Mouse (Mus musculus): ENCODE data around the gene Syvn1.

Gene Syvn1

DNA sequence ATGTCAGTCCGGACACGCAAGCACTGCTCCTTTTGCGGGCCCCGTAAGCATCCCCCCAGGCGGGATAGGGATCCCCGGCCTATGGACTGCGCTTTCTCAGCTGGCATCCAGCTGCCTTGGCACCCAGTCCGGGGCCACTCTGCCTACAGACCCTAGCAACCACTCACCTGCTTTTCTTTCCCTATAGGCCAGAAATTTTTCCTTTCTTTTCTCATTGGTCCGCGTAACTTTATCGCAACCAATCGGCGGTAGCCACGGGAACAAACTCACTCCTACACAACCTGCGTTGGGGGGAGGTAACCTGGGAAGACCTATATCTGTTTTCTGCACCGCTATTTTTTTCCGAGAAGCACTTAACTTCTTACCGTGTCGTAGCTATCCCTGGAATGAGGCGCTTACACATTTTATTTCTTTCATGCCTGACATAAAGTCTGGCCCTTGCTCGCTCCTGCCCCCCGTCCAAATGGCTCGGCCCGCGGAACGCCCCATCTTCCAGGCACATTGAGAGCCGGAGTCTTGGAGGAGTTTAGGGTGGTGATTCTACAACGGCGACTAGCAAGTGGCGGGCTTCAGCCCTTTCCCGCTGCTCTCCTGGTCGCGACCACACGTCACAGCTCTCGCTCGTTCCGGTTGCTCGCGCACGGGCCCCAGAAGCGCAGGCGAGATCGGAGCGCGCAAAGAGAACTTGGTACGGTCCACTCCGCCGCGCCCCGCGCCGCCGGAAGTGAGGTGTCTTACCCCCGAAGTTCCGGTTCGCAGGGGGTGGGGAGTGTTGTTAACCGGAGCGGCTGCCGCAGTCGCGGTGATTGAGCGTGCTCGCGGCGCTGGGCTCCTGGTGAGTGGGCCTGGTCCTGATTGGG, at the start of gene Syvn1:
Syvn1 (plus strand) TSS at position 283 of the 860 bp plus-strand sequence.
- peak; percentile 84 for DNase-seq (ENCODE audit: low read depth, low spot score)

DNA sequence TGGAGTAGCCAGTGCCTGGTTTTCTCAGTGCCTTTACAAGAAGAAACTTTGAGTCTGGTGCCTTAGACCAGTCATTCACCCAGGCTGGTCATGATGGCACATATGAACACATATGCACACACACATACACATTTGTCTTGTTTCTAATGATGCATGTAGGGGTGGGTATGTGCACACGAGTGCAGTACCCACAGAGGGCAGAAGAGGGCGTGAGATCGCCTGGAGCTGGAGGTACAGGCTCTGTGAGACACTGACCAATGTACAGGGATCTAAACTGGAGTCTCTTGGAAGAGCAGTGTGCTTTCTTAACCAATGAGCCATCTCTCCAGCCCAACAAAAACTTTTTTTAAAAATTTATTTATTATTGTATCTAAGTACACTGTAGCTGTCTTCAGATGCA, 48.2 kb upstream of the Syvn1 start:
- no peak for DNase-seq (ENCODE audit: low read depth, low spot score)

DNA sequence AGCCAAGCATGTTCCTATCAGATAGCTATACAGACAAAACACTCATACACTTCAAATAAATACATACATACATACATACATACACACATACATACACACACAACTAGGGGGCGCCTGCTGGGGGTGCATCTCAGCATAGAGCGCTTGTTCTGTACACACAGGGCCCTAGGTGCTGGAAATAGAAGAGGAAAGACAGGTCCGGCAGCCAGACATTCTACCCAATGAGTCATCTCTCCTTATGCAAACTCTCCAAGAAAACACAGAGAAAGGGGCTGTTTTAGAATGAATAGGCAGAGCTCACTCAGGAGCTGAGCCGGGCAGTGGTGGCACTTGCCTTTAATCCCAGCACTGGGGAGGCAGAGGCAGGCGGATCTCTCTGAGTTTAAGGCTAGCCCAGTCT, 46.4 kb upstream of the Syvn1 start:
- DNase-seq (ENCODE audit: low read depth, low spot score), result no peak

DNA sequence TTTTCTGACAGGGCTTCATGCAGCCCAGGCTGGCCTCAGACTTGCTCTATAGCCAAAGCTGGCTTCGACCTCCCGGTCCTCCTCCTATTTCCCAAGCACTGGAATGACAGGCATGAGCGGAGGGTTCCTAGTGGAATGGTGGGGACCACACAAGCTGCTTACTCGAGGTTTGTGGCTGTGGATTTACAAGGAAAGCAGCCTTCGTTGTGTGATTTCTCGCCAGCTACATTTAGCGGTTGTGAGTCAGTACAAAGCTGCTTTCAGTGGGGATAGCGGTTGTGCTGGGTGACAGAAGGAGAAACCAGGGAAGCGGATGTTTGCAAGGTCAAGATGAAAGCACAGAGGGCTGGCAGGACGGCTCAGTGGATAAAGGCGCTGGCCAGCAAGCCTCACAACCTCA, 40.8 kb upstream of the Syvn1 start:
- no peak for DNase-seq (ENCODE audit: low read depth, low spot score)

DNA sequence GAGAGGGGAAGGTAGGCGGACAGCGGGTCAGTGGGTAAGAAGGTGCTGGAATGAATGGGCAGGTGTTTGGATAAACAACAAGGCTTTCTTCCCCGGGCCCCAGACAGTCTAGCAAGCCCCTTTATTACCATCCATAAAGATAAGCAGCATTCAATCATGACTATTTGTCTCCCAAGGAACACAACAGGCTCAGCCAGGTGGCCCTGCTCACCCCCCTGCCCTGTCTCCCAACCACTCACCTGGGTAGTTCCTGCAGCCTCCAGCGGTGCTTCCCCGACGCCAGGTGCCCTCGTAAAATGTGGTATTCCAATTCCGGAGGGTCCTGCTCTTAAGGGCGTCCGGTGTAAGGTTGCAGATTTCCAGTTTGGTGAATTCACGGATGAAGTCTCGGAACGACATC, 39.4 kb upstream of the Syvn1 start:
- no peak for DNase-seq (ENCODE audit: low read depth, low spot score)

DNA sequence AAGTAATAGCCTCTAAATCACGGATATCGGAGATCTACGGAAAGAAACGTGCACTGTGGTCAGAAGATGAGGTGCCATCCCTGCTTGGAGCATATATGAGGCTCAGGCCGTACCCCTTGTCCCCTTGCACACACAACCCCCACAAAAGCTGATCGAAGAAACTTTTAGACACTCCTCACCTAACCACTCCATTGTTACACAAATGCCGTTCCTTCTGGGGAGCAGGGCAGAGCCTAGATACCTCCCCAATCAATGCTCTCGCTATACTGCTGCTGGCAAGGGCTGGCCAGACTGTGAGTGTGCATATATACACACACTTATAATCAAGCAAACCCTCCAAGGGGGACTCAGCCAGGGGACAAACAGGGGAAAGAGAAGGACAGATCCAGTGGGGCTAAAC, 37.2 kb upstream of the Syvn1 start:
- DNase-seq (ENCODE audit: low read depth, low spot score), result no peak

DNA sequence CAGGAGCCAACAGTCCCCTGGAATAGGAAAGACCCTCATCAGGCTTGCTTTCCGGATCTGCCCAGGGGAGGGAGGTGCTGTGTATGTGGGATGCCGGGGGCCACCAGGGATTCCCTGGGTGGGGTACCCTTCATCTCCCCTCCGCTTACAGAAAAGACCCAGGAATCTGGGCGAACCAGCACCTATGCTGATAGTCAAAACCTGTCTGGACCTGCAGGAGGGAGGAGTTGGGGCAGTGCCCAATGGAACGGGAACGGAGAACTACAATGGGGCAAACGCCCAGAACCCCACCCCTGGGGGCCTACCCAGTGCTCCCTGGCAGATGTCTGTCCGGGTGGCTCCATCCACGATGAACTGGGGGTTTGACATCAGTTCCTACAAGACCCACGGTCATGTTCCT, 32.7 kb upstream of the Syvn1 start:
- DNase-seq (ENCODE audit: low read depth, low spot score), result no peak

DNA sequence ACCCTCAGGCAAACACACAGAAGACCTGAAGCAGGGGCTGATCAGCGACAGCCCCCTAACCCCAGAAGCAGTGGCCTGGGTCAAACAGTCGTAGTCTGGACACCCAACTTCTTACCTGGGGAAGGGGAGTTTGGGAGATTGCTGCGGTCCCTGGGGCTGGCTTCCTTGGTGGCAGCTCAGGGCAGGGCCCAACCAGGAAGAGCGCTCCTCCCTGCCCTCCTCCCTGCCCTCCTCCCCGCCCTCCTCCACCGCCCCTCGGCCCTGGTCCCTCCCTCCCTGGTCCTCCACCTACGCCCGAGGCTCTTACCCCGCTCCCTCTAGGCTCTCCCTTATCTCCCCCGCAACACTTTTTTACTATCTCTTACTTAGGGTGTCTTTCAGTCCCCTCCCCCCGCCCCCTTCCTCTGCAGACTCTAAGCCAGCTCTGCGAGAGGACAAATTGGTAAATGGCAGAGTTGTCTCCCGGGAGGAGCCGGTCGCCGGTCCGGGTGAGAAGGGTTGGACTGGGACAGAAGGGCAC, 31.3 kb upstream of the Syvn1 start:
- no peak for DNase-seq (ENCODE audit: low read depth, low spot score)

DNA sequence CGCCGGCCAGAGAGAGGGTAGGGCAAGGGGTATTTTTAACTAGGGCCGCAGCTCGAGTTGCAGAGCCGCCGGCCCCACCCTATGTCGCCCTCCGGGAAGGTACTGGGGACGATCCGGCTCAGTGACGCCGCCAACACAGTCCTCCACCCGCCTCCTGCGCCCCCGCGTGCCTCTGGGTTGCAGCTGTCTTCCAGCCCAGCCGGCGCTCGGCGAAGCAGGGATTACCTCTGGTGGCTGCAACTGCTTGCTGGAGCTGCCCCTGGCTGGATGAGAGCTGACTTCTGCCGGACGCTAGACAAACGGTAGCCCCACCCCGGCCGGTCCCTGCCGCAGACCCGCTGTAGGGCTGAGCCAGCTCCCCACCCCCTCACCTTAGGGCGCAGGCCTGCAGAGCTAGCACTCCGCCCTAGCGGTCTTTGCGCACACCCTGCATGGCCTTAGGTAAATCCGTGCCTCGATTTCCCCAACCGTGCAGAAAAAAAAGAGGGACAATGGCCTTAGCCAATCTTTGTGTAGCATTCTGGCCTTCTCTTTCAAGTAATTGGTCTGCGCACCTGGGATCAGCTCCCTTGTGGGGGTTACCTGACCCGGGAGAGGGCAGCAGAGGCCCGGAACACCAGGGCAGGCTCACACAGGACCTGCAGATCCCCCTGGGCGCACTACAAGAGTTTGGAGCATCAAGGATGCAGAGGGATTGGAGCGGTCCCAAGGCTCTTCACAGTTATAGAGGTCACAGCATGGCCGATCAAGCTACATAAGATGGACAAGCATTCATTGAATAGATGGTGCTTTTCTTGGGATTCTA, 30.7 kb upstream of the Syvn1 start, which contains the start of gene Capn1:
Capn1 (minus strand) TSS at position 387 of the 805 bp plus-strand sequence.
- DNase-seq (ENCODE audit: low read depth, low spot score), result peak; percentile 53

DNA sequence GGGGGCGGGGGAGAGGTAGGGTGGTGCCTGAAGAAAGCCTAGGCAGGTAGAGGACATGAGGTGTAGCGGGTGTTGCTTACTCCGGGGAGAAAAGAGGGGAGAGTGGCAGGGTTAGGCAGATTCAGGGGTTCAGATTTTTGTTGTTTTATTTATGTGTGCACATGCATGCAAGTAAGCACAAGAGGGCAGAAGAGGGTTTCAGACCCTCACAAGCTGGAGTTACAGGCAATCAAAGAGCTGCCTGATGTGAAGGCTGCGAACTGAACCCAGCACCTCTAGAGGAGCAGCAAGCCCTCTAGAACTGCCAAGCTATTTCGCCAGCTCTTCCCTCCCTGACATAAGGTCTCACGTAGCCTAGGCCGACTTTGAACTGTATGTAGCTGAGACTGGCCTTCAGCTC, 29.8 kb upstream of the Syvn1 start:
- DNase-seq (ENCODE audit: low read depth, low spot score), result no peak

DNA sequence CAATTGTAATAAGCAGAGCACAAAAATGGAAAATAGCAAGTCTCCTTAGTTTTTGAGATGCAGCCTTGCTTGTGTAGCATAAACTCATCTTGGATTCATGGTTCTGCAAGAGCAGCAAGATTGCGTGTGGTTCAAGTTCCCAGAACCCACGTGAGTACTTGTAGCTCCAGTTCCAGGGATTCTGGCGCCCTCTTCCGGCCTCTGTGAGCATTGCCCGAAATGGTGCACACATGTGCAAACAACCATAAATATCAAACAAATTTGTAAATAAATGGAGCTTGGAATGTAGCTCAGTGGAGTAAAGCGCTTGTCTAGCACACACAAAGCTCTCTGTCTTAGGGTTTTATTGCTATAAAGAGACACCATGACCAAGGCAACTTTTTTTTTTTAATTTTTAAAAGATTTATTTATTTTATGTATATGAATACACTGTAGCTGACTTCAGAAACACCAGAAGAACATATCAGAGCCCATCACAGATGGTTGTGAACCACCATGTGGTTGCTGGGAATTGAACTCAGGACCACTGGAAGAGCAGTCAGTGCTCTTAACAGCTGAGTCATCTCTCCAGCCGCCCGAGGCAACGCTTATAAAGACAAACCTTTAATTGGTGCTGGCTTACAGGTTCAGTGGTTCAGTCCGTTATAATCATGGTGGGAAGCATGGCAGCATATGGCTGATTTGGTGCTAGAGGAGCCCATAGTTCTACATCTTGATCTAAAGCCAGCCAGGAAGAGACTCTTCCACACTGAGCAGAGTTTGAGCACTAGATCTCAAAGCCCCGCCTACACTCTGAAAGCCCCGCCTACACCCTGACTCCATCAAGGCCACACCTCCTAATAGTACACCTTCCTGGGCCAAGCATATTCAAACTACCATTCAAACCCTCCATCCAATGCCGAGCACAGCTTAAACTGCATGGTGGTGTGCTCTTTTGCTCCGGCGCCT, 28.0 kb upstream of the Syvn1 start:
- DNase-seq (ENCODE audit: low read depth, low spot score), result peak; percentile 72

DNA sequence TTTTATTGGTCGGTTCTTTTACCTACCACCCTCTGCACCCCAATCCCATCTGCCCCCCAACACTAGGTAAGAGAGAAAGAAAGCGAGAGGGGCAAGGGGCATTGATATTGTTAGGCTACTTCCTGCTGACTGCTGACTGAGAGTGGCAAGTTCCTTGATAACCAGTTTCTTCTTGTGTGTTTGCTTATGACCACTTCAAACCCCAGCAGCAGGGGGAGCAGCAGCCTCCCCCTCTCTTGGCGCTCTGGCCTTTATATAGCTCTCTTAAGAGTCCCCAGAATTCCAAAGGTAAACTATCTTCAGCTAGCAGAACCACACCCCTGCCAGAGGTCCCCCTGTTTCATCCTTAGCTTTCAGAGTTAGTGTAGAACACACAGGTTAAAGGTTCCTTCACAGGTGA, 26.1 kb upstream of the Syvn1 start:
- no peak for DNase-seq (ENCODE audit: low read depth, low spot score)

DNA sequence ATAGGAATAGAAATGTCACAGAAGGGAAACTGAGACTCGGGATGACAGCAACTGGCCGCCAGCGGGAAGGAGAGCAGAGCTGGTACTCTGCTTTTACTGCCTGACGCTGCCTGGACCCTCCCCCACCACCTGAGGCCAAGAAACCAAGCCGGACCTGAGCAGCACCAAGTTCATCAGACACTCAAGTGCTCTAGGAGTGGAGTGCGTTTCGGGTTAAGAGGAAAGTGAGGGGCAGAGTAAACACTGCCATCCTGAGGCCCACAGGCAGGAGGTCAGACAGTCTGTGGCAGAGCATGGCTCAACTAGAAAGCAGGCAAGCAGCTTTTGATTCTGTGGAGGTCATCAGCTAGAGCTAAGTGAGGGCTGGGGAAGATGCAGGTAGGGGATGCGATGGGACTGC, 23.3 kb upstream of the Syvn1 start:
- DNase-seq (ENCODE audit: low read depth, low spot score), result no peak

DNA sequence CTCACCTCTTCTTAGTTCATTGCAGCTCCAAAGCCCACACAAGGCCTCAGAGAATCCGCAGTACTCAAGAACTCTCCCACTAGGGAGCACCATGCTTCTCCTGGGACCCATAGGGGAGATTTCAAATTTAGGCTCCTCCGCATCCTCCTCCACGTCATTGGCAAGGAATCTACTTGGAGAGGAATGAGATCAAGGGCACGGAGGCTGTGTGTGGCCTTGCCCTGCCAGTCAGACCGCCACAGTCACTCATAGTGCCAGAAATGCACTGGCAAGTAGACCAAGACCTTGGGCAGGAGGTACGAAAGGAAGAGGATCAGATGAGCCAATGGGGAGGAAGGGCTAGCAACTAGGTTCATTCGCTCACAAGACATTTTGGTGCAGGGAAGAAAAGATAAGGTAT, 22.4 kb upstream of the Syvn1 start:
- DNase-seq (ENCODE audit: low read depth, low spot score), result no peak

DNA sequence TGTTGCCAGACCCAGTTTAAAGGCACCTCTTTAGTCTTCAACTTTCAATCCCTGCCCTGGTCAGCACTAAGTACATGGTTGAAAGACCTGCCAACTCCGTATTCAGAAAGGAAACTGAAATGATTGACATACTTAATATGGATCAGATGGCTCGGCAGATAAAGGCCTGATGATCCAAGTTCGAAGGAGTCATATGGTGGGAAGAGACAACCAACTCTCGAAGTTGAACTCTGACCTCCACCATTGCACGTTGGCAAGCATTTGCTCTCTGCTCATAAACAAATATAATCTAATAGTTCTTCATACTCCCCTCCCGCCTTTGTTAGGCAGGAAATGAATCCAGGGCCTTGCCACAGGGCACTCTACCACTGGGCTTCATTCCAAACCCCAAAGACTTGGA, 17.4 kb upstream of the Syvn1 start:
- no peak for DNase-seq (ENCODE audit: low read depth, low spot score)

DNA sequence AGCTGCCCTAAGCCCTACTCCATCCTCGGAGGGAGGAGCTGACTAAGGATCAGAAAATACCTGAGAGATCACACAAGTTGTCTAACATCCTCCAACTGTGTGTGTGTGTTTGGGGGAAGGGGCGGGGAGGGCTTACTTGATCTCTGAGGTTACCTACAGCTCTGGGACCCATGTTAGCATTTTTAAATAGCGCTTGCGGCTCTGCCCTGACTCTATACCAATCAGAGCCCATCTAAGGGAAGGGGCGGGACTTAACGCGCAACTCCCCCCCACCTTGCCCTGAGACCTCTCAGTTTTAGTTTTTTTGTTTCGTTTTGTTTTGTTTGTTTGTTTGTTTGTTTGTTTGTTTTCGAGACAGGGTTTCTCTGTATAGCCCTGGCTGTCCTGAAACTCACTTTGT, 16.9 kb upstream of the Syvn1 start:
- DNase-seq (ENCODE audit: low read depth, low spot score), result no peak

DNA sequence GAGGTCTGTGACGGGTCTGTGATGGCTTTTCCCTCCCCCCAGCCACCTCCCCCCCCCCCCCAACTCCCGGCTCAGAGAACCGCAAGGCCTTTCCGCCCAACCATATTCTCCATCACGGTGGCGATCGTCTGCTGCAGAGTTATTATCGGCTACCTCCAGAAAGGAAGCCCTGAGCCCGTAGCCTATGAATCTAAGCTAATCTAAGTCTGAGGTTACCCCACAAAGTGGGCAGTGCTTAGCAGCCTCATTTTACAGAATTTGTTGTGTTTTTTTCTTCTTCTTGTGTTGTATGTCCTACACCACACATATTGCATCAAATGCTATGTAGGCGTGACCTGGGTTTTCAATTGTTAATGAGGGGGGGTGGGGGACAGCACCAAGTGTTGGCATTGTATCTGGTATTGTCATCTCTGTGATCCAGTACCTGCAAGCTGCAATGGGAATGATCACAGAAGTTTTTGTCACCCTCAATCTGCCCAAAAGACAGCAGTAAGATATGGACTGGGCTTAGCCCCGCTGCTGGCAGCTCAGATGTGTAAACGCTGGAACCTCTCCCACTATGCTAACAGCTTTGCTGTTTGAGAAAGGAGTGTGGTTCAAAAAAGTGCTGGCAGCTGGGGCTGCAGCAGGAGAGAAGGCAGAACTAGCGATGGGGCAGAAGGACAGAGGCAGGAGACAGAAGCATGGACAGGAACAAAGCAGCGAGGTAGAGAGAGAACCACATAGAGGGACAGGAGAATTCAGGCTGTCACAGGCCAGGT, 15.7 kb upstream of the Syvn1 start:
- DNase-seq (ENCODE audit: low read depth, low spot score), result no peak

DNA sequence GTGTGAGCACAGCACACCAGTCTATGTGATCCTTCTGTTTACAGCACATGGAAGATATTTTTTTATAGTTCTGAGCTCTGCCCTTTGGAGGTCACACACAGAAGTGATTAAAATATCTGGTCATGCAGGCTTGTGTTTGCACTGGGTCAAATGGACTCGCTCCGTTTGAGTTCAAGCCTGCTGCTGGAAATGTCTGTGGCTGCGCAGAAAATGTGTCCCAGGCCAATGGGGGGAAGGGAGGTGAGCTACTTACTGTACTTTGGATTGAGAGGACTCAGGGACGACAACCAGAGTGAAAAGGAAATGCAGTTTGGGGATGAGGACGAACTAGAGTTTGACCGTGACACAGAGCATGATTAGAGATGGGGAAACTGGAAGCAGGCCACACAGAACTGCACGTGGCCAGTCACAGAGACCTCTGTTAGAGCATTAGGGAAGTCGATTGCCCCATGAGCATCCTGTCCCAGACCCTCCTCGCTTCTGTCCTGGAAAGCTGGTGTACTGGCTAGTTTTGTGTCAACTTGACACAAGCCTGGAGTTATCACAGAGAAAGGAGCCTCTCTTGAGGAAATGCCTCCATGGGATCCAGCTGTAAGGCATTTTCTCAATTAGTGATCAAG, 10.3 kb upstream of the Syvn1 start:
- DNase-seq (ENCODE audit: low read depth, low spot score), result no peak

DNA sequence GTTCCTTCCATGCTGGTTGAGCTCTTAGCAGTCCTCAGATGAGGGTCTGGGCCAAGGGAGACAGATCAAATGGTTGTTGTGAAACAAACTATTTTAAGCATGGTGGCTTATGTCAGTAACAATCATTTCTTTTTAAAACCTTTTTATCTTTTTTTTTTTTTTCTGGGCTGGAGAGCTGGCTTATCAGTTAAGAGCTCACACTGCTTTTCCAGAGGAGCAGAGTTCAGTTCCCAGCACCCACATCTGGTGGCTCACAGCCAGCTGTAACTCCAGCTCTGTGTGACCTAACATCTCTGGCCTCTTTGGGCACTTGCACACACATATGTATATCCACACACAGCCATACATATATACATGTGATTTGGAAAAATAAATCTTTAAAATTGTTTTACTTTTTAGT, 8.7 kb upstream of the Syvn1 start:
- DNase-seq (ENCODE audit: low read depth, low spot score), result no peak

DNA sequence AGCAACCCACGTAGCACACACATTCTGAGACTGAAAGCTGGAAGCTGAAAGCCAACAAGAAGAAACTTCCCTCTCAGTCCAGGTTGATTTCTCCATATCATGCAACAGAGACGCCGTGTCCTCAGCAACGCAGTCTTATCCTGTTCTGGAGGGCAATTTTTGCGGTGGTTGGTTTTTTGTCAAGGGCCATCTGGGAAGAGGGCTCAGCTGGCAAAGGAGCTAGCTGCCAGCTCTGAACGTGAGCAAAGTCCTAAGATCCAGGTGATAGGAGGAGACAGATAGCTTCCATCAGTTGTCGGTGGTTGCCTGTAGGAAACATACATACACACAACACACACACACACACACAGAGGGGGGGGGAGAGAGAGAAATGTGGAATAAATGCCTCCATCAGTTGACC, 8.1 kb upstream of the Syvn1 start:
- DNase-seq (ENCODE audit: low read depth, low spot score), result no peak
